Mouse (Mus musculus) midbrain, embryonic 16.5 days (tissue): Measurements from ENCODE around the gene Zfp467. TPM values are rescaled to one million over a fixed set of nuclear protein-coding genes. Genes with fewer than 3 reads are reported as not detected.

Experiments used
- ATAC-seq: fragments of 200-750 bp; cut with Nextera tagmentation; 2 replicates; pipeline ENCODE4 v1.8.0; 2017; ENCODE audit warnings: moderate TSS enrichment
- H3K27ac ChIP-seq: fragments of 300-500 bp; sonication (generic); 2 replicates; pipeline ENCODE4 v1.5.1; 2014; ENCODE audit warnings: mild to moderate bottlenecking, low read length, mixed read lengths
- H3K27me3 ChIP-seq: fragments of 300-500 bp; sonication (generic); 2 replicates; pipeline ENCODE4 v1.6.1; 2014; ENCODE audit warnings: low read depth, low read length, mixed read lengths; ENCODE audit not compliant: control insufficient read depth, insufficient read depth
- H3K36me3 ChIP-seq: fragments of 300-500 bp; sonication (generic); 2 replicates; pipeline ENCODE4 v1.6.1; 2014; ENCODE audit warnings: mild to moderate bottlenecking, low read length, moderate library complexity, mixed read lengths; ENCODE audit not compliant: control insufficient read depth, insufficient read depth
- H3K4me1 ChIP-seq: fragments of 300-500 bp; sonication (generic); 2 replicates; pipeline ENCODE4 v1.6.1; 2014; ENCODE audit warnings: mild to moderate bottlenecking, low read length, mixed read lengths; ENCODE audit not compliant: control insufficient read depth, insufficient read depth
- H3K4me2 ChIP-seq: fragments of 300-500 bp; sonication (generic); 2 replicates; pipeline ENCODE4 v1.6.1; 2014; ENCODE audit warnings: mild to moderate bottlenecking, low read length, mixed read lengths
- H3K4me3 ChIP-seq: fragments of 300-500 bp; sonication (generic); 2 replicates; pipeline ENCODE4 v1.5.1; 2014; ENCODE audit warnings: low read depth, mild to moderate bottlenecking, low read length, moderate library complexity, mixed read lengths
- H3K9ac ChIP-seq: fragments of 300-500 bp; sonication (generic); 2 replicates; pipeline ENCODE4 v1.6.1; 2014; ENCODE audit warnings: low read depth, low read length, mixed read lengths
- H3K9me3 ChIP-seq: fragments of 300-500 bp; sonication (generic); replicated peaks from 2 replicates; pipeline ENCODE4 v1.6.1; 2014; ENCODE audit warnings: mild to moderate bottlenecking, low read length, mixed read lengths; ENCODE audit not compliant: control insufficient read depth, poor library complexity, severe bottlenecking
- WGBS: fragments of 180-500 bp; shearing (Covaris S2); extraction: QIAGEN DNeasy Blood & Tissue Kit; methylation state at CpG from one replicate; pipeline ENCODE4 v1.1.7; 2014; 5-methylcytosine and 5-hydroxymethylcytosine counted together
- polyA plus RNA-seq: library from polyadenylated mRNA; unstranded; fragments of >200 nt; fragmentation: Nextera tagmentation; extraction: Ambion mirVana; gene quantifications from 2 replicates; pipeline ENCODE4 v1.2.1, GENCODE M21; 2015

Zfp467 gene
- polyA plus RNA-seq, 1 experiment from 2014 or later: 32.8 TPM

DNA sequence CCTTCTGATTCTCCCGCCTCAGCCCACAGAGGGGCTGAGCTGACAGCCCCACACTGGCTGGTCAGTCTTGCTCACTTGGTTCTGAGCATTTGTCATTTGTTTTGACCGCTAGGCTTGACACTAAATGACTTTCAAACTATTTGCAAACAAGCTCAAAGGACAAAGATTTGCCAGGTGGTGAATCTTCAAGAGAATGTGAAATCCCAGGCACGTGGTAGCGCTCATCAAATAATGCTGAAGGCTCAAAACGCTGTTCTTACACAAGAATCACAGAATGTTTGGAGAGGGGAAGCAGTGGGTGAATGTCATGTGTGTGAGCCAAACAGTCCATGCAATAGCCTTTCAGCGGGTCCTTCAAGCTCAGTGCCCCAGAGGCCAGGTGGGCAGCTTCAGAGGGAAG lies 11.0 kb downstream of the Zfp467 start:
- peaks cover 5% of the 10 kb centered on the region for H3K27me3 ChIP-seq
- no peak overlapping the region for H3K9ac ChIP-seq
- H3K27ac ChIP-seq: no peak overlapping the region
- peaks cover 12% of the 10 kb centered on the region; the same call in 1 of the 2 replicates for H3K36me3 ChIP-seq
- H3K4me2 ChIP-seq: no peak overlapping the region
- no peaks in the 10 kb centered on the region for H3K9me3 ChIP-seq
- no peak overlapping the region for H3K4me3 ChIP-seq
- WGBS: 69% methylated on average over 6 of the region's 6 CpGs
- peaks cover 5% of the 10 kb centered on the region for H3K4me1 ChIP-seq
- ATAC-seq: no peak

- no peak overlapping the region for H3K9ac ChIP-seq
- H3K27ac ChIP-seq: no peak overlapping the region
- H3K36me3 ChIP-seq: peaks cover 6% of the 10 kb centered on the region; the same call in 1 of the 2 replicates
- H3K27me3 ChIP-seq: peaks cover 3% of the 10 kb centered on the region
- ATAC-seq: no peak
- no peaks in the 10 kb centered on the region for H3K9me3 ChIP-seq
- H3K4me1 ChIP-seq: no peaks in the 10 kb centered on the region
- WGBS: 61% methylated on average over 12 of the region's 12 CpGs
- no peak overlapping the region for H3K4me2 ChIP-seq
- H3K4me3 ChIP-seq: no peak overlapping the region
Observed at GRCm38 (mm10) chr6:48432893-48433816, 12.5 kb downstream of the Zfp467 start.

GRCm38 (mm10) chr6:48430748-48431147 lies 14.9 kb downstream of the Zfp467 start:
- 78% methylated on average over 5 of the region's 5 CpGs for WGBS
- no peak overlapping the region for H3K27ac ChIP-seq
- no peak overlapping the region for H3K4me2 ChIP-seq
- no peaks in the 10 kb centered on the region for H3K9me3 ChIP-seq
- no peak for ATAC-seq
- H3K4me1 ChIP-seq: no peaks in the 10 kb centered on the region
- no peak overlapping the region for H3K9ac ChIP-seq
- H3K27me3 ChIP-seq: no peaks in the 10 kb centered on the region
- H3K36me3 ChIP-seq: no peaks in the 10 kb centered on the region
- no peak overlapping the region for H3K4me3 ChIP-seq

GRCm38 (mm10) chr6:48428769-48429557 lies 16.7 kb downstream of the Zfp467 start:
- H3K9ac ChIP-seq: no peak overlapping the region
- H3K4me1 ChIP-seq: no peaks in the 10 kb centered on the region
- no peaks in the 10 kb centered on the region for H3K9me3 ChIP-seq
- ATAC-seq: no peak
- H3K36me3 ChIP-seq: no peaks in the 10 kb centered on the region
- no peak overlapping the region for H3K27ac ChIP-seq
- no peak overlapping the region for H3K4me3 ChIP-seq
- no peaks in the 10 kb centered on the region for H3K27me3 ChIP-seq
- 69% methylated on average over 4 of the region's 4 CpGs for WGBS
- H3K4me2 ChIP-seq: no peak overlapping the region

DNA sequence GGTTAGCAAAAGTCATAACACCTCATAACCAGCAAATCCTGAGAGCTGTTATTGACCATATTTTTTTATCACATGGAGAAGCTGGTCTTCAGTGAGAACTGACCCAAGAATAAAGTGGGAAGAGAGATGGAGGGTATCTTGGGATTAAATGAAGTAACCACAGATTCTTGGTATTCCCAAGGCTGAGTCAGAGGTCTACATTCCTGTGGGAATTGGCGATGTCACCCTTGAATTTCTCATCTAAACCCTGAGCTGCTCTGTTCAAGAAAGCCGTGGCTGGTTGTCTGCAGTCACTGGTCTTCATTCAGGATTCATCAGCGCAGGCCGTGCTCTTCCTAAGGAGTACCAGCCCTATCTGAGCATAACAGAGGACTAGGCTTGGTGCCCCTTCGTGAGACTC lies 18.7 kb downstream of the Zfp467 start:
- Histone ChIP-seq H3K9me3 (no peaks in the 10 kb centered on the region), H3K27me3 (no peaks in the 10 kb centered on the region), H3K9ac (no peak overlapping the region), H3K4me1 (no peaks in the 10 kb centered on the region), H3K4me3 (no peak overlapping the region), H3K36me3 (no peaks in the 10 kb centered on the region), H3K27ac (no peak overlapping the region), H3K4me2 (no peak overlapping the region)
- WGBS: 82% methylated on average over 5 of the region's 5 CpGs
- ATAC-seq: no peak

- Histone ChIP-seq H3K27me3 (no peaks in the 10 kb centered on the region), H3K4me2 (no peak overlapping the region)
- WGBS: 67% methylated on average over 5 of the region's 5 CpGs
Observed at GRCm38 (mm10) chr6:48424074-48424473, 21.6 kb downstream of the Zfp467 start.

GRCm38 (mm10) chr6:48423336-48423735 lies 22.3 kb downstream of the Zfp467 start:
- WGBS: 78% methylated on average over 3 of the region's 3 CpGs
- Histone ChIP-seq H3K36me3 (no peaks in the 10 kb centered on the region), H3K4me2 (no peak overlapping the region), H3K9ac (no peak overlapping the region), H3K4me3 (no peak overlapping the region), H3K27me3 (no peaks in the 10 kb centered on the region), H3K9me3 (no peaks in the 10 kb centered on the region), H3K27ac (no peak overlapping the region), H3K4me1 (no peaks in the 10 kb centered on the region)
- ATAC-seq: no peak

More at GRCm38 (mm10) chr6:48424074-48424473, 21.6 kb downstream of the Zfp467 start:
- Histone ChIP-seq H3K9ac (no peak overlapping the region), H3K27ac (no peak overlapping the region), H3K4me1 (no peaks in the 10 kb centered on the region), H3K9me3 (no peaks in the 10 kb centered on the region), H3K36me3 (no peaks in the 10 kb centered on the region), H3K4me3 (no peak overlapping the region)
- no peak for ATAC-seq

GRCm38 (mm10) chr6:48420647-48421046 lies 25.0 kb downstream of the Zfp467 start:
- Histone ChIP-seq H3K36me3 (peaks cover 20% of the 10 kb centered on the region), H3K4me2 (no peak overlapping the region), H3K4me1 (no peaks in the 10 kb centered on the region), H3K27ac (no peak overlapping the region), H3K27me3 (no peaks in the 10 kb centered on the region), H3K9ac (no peak overlapping the region), H3K4me3 (no peak overlapping the region), H3K9me3 (no peaks in the 10 kb centered on the region)
- 0 out of 2 replicates have a peak, but pooled peaks have one; percentile 44 for ATAC-seq
- 7% methylated on average over 2 of the region's 2 CpGs for WGBS

DNA sequence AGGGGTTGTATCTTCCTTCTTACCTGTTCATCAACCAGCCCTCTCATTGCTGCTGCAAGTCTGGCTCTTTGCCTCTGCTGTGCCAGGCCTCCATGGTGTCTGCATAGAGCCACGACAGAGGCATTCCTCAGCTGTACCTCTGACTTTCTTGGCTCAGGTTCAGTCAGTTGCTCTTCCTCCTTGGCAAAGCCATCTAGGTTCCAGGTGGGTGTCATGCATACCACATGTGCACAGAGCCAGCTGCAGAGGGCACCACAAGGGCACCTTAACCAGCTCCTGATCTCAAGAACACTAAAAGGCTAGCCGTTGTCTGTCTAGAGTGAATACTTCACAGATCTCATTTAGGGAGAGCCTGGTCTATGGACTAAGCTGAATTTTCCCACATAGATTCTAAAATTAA lies 29.1 kb downstream of the Zfp467 start:
- 83% methylated on average over 2 of the region's 2 CpGs for WGBS
- no peak for ATAC-seq
- peaks cover 49% of the 10 kb centered on the region for H3K36me3 ChIP-seq

More for the DNA sequence above, 29.1 kb downstream of the Zfp467 start:
- Histone ChIP-seq H3K4me2 (no peak overlapping the region), H3K4me3 (no peak overlapping the region), H3K27ac (no peak overlapping the region), H3K9me3 (no peaks in the 10 kb centered on the region), H3K27me3 (no peaks in the 10 kb centered on the region), H3K4me1 (no peaks in the 10 kb centered on the region), H3K9ac (no peak overlapping the region)
